Mouse (Mus musculus) adrenal gland, postnatal 4 days (tissue): ENCODE measurements at regions not wholly inside any gene's neighbourhood (a gene's known extent, or its start where the extent isn't known, plus 50 kb on each side); places are given as distances from the start of the nearest gene placed in this dataset.
"Not testable (repeated sequence)": the region's sequence is repeated elsewhere in the genome, so short reads cannot be mapped to it uniquely, and the experiment has no call there.

Source experiments
- DNase-seq, 2 experiments: peaks; one replicate each; pipeline ENCODE4 v3.0.0; 2021 to 2022; ENCODE audit warnings: low spot score in 2 of 2, mixed read lengths in 2 of 2

GRCm38 (mm10) chr17:4868861-4869260, 125.3 kb upstream of the Arid1b start:
- no peak for DNase-seq

DNA sequence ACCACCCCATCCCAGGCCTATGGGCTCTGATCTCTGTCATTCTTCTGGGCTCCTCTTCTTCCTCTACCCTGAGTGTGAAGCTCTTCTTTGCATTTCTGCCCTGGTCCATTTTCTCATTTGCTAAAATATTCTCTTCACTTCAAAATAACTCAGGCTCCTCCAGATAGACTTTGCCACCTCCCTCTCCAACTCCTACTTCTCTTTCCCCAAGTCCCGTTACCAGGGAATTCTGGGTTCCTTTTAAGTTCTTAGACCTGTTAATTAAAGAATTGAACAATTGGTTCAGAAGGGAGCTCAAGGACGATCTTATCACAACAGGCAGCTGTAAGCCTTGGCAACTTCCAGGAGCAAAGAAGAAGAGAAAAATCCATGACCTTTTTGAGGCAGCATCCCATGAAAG, 122.9 kb upstream of the Arid1b start:
- no peak for DNase-seq

- DNase-seq: no peak
Observed at GRCm38 (mm10) chr17:4874459-4874858, 119.7 kb upstream of the Arid1b start.

GRCm38 (mm10) chr17:4875086-4876046, 118.8 kb upstream of the Arid1b start:
- DNase-seq: no peak

GRCm38 (mm10) chr17:4876431-4876830, 117.7 kb upstream of the Arid1b start:
- DNase-seq: no peak

- DNase-seq: no peak
Observed at GRCm38 (mm10) chr17:4881473-4881872, 112.7 kb upstream of the Arid1b start.

DNA sequence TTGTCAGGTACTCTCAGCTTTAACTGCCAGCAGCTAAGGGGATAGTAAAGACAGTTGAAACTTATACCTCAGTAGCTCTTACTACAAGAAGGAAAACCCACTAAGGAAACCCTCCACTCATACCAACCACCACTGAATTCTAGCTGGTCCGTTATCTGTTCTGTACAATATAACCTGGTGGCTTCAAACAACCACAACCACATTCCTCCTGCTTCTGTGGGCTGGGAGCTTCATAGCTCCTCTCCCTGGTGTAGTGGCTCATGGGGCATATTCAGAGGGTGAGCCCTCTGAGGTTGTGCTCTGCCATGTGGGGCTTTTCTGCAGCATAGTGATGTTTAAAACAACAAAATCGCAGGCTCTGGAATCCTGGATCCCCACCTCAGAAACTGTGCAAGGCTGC, 110.0 kb upstream of the Arid1b start:
- DNase-seq: no peak

GRCm38 (mm10) chr17:4884761-4885160, 109.4 kb upstream of the Arid1b start:
- DNase-seq: no peak

DNA sequence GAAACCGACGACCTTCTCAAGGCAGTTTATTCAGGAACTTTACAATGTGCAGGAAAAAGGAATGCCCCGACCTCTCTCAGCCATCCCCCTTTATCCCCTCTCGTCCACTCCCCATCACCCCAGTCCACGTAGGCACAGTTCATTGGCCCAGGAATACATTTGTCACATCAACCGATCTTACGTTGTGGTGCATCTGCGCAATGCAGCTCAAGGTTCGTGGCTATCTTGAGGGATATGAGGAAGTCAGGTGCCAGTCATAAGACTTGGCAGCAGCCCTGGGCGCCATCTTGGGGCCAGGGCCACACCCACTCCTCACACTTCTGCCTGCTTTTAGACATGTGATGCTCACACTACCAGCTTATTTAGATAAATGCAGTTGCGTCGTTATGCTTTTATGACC, 106.8 kb upstream of the Arid1b start:
- DNase-seq: not testable (repeated sequence)

DNA sequence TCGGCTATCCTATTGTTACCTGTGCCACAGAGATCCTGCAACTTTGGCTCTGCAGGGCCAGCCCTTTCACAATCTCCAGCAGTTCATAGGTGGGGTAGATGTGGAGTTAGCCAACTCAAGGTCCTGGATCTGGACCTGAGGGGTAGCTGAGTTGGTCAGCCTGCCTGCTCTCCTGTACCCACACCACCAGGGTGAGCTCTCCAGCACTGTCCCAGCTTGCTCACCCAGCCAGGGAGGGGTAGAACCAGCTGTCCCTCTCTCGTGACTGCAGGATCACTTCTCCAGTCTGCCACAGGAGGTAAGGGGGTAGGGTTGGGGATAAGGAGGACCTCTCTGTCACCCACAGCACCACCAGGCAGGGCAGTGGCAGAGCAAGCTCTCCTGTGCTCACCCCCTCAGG, 104.6 kb upstream of the Arid1b start:
- no peak for DNase-seq

DNA sequence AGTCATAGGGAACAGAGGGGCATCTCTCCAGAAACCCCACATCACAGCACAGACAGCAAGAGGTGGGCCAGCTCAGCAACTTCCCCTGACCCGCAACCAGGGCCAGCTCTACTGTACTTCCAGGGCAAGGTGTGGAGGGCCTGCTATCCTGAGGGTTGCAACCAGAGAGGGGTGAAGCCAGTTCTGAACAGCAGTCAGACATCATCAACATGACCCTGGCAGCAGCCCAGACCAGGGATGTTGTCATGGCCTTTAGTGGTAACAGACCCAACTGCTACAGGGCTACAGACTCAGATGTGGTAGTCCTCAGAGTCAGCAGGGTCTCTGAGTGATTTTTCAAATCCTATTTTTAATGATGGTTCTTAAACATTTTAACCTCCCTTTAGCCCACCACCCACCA, 104.0 kb upstream of the Arid1b start:
- DNase-seq: no peak

GRCm38 (mm10) chr17:4891576-4891975, 102.6 kb upstream of the Arid1b start:
- no peak for DNase-seq

GRCm38 (mm10) chr17:4894756-4895330, 99.3 kb upstream of the Arid1b start:
- DNase-seq: not testable (repeated sequence)

- DNase-seq: no peak
Observed at GRCm38 (mm10) chr17:4903129-4903528, 91.0 kb upstream of the Arid1b start.

DNA sequence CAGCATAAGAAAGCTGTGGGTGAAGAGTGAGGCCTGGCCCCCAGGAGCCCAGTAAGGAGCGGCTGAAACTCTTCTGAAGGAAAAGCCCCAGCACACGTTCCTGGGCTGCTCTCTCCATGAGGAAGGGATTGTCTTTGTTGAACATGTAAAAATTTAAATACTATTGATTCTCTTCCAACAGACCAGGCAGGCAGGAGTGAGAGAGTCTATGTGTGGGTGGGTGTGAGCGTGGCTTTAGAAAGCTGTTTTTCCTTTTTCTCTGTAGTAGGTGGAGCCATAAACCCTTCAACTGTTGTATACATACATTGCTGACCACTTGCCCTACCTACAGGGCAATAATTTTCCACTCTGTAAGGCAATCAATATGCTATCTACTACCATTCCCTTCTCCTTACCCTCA, 87.6 kb upstream of the Arid1b start:
- DNase-seq: no peak

DNA sequence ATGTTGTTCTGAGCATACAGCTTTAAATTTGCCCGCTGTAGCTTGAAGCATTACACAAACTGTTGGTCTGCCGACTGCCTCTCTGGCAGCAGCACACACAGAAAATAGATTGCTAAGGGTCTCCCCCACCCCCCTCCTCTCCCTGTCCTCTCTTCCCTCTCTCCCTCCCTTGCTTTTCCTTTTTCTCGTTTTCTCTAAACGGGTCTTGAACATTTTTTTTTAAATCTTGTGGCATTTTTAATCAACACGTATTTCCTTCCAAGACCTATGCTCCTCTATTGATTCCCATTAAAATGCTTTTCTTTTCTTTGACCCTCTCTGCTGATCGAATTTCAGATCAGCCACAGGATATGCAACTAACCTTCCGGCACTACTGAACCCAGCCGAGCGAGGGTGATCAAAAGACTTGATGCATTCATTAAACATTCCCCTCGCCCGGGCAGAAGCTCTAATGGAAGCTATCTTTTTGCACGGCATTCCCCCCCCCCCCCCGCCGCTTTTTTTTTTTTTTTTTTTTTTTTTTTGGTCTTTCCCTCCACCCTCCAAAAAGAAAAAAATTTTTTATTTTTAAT, 86.9 kb upstream of the Arid1b start:
- peak in 1 of 2 experiments; percentile 18 for DNase-seq

DNA sequence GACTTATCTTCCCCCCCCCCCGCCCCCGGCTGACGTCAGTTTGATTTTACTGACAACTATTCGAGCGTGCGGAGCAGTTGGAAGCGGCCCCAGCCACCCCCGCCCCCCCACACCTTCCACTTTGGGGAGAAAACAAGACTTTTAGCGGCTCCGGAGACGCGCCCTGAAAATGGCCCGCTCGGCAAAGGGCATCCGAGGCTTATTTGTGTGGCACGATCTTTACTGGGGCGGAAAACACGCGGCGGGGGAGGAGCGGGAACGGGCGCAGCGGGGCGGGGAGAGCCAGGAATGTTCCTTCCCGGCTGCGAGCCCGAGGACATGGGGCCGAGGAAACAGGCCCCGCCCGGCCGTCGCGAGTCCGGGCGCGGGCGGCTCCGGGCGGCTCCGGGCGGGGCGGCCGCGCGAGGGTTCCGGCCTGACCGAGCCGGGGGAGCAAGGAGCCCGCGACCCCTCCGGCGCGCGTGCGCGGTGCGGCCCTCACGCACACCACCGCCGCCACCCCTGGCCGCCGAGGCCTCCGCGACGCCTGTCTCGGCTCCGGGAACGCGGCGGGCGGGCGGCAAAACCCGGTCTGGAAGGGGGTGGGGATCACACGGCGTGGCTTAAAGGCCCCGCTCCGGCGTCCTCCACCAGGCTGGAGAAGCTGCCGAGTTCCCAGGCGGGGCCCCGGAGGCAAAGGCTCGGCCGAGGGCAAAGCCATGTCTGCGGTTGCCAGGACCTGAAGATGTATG, 86.1 kb upstream of the Arid1b start:
- peak; percentile 90 for DNase-seq

DNA sequence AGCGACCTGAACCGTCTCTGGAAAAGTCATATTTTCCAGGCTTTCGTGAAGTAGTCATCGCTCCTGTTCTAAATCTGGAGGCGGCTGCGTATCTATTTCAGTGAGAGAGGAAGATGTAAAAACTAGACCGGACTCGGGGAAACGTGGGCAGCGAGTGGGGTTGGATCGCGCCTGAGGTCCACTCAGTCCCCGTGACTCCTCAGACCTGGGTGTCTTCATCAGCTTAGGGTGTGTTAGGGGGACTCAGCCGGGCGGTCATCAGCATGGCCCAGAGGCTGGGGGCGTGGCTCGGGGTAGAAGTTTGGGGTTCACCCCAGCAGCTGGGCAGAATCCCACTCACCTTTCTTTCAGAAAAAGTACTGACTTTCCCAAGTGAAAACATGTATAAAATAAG, 85.6 kb upstream of the Arid1b start:
- no peak for DNase-seq

DNA sequence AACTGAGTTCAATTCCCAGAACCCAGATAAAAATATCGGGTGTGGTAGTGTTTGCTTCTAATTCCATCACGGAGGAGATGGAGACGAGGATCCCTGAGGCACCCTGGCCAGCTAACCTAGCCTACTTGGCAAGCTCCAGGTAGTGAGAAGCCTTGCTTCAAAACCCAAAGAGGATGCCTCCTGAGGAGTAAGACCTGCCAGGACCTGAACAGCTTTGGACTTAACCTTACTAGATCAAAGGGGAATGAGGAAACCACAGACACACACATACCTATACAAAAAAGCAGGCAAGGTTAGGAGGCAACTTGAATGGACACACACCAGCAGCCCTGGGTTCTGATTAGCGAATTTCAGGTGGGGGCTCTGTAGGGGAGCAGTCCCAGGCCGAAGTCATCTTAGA, 84.0 kb upstream of the Arid1b start:
- no peak for DNase-seq

GRCm38 (mm10) chr17:4913001-4913400, 81.1 kb upstream of the Arid1b start:
- no peak for DNase-seq

DNA sequence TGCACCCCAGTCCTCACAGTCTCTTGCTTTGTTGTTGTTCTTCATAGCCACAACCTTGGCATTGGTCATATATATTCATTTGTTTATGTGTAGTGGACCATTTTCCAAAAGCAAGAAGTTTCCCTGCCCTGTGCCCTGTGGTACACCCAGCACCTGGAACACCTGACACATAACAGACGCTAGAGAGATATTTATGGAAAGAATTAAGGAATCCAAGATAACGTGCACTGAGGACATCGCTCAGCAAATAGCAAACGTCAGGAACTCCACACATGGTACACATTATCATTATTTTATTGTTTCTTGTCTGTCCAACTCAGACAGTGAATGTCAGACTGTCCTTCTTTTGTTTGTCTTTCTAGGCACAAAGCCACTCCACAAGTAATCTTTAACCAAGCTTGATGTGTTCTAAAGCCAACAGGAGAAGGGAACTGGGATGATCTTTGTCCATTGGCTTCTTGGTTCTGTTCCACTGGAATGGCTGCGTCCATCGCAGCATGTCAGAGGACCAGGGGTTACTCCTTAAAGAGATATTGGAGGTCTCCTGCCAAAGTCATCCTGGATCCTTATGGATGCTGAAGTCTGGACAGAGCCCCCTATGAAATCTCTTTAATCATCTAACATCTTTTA, 74.2 kb upstream of the Arid1b start:
- DNase-seq: no peak
